20 mouse cellular contexts compared by ENCODE assay signal in genomic region chrX:77079776-77080175, GRCm38 (mm10).
DNase-seq lines count a peak whose midpoint lies in the region; ATAC-seq and TF ChIP-seq lines count a peak whose summit lies in the region.
"Had no signal": no experiment of that assay in that cellular context is flagged by ENCODE, and none has a peak within 500 bp of the region (broad histone marks: within the 10 kb centered on the region; RNA-seq: fewer than 3 reads in every experiment).

No protein-coding gene starts in this region.

- WGBS in midbrain, embryonic 11.5 days = 91% methylated on average over 4 of the region's 4 CpGs

- peak; percentile 97 for ATAC-seq in frontal cortex, adult (ENCODE audit: low TSS enrichment)
- ATAC-seq in midbrain, embryonic 11.5 days (ENCODE audit: low FRiP score) = no peak
- ATAC-seq: activated CD4-positive, CD25-positive, alpha-beta regulatory T cell, adult 4 months; Patski had no signal

- H3K4me2 ChIP-seq in midbrain, embryonic 11.5 days = no peak overlapping the region
- H3K4me2 ChIP-seq: embryonic facial prominence, embryonic 15.5 days; heart, embryonic 12.5 days; neural tube, embryonic 13.5 days had no signal

- TF ChIP-seq CTCF in brain, embryonic 14.5 days (IDR thresholded peaks at IDR 0.05; ENCODE audit: borderline replicate concordance, extremely low read depth, insufficient read depth, insufficient read length) = no peak
- no peak for TF ChIP-seq CTCF in layer of hippocampus, adult 2 months (conservative IDR thresholded peaks at IDR 0.05)

- H3K36me3 ChIP-seq in midbrain, embryonic 11.5 days (ENCODE audit: control insufficient read depth, insufficient read depth, low read length) = no peaks in the 10 kb centered on the region
- H3K36me3 ChIP-seq: embryonic facial prominence, embryonic 15.5 days; heart, embryonic 12.5 days; neural tube, embryonic 13.5 days had no signal

- H3K27me3 ChIP-seq in midbrain, embryonic 11.5 days (ENCODE audit: control insufficient read depth, insufficient read depth, low read length) = no peaks in the 10 kb centered on the region
- H3K27me3 ChIP-seq: embryonic facial prominence, embryonic 15.5 days; heart, embryonic 12.5 days; neural tube, embryonic 13.5 days had no signal

- no peak overlapping the region for H3K4me3 ChIP-seq in layer of hippocampus, adult 2 months
- H3K4me3 ChIP-seq in midbrain, embryonic 11.5 days (ENCODE audit: low read depth, low read length) = no peak overlapping the region
- H3K4me3 ChIP-seq: embryonic facial prominence, embryonic 15.5 days; heart, embryonic 12.5 days; neural tube, embryonic 13.5 days had no signal

- no peaks in the 10 kb centered on the region for H3K4me1 ChIP-seq in midbrain, embryonic 11.5 days (ENCODE audit: control insufficient read depth, insufficient read depth, low read length)
- H3K4me1 ChIP-seq: embryonic facial prominence, embryonic 15.5 days; heart, embryonic 12.5 days; neural tube, embryonic 13.5 days had no signal

- no peak overlapping the region for H3K27ac ChIP-seq in layer of hippocampus, adult 2 months
- H3K27ac ChIP-seq in midbrain, embryonic 11.5 days (ENCODE audit: low read depth, low read length) = no peak overlapping the region
- H3K27ac ChIP-seq: embryonic facial prominence, embryonic 15.5 days; neural tube, embryonic 13.5 days had no signal

- intact Hi-C loops in left cerebral cortex, postnatal 25 days (cut with DNase I) = no loop called here
- intact Hi-C loops in heart, postnatal 14 days (cut with DNase I) = no loop called here

- no peak overlapping the region for H3K9ac ChIP-seq in midbrain, embryonic 11.5 days (ENCODE audit: low read length)
- H3K9ac ChIP-seq: embryonic facial prominence, embryonic 15.5 days; heart, embryonic 12.5 days; neural tube, embryonic 13.5 days had no signal

- DNase-seq in frontal cortex, postnatal 25 days (ENCODE audit: low spot score in 2 of 2) = no peak
- DNase-seq in brain, embryonic 14.5 days (ENCODE audit: low read depth) = peak; percentile 31
- peak; percentile 8 to 42 for DNase-seq in layer of hippocampus, adult 2 months (ENCODE audit: low spot score in 2 of 2)
- peak; percentile 14 to 69 for DNase-seq in left cerebral cortex, postnatal 25 days (ENCODE audit: low spot score in 2 of 2)
- no peak for DNase-seq in midbrain, embryonic 11.5 days (ENCODE audit: low spot score, missing footprints)
- DNase-seq in heart, postnatal 14 days = no peak
- DNase-seq: adrenal gland, postnatal 14 days; cerebellum, adult 9-11 months; heart, postnatal 36 days; kidney, adult 18-20 months; kidney, postnatal 10 days; lung, adult 2 months; lung, postnatal 36 days; thymus, adult 2 months had no signal

- no peak for TF ChIP-seq POLR2A in brain, embryonic 14.5 days (IDR thresholded peaks at IDR 0.05; ENCODE audit: borderline replicate concordance, extremely low read depth, insufficient read depth, insufficient read length, poor library complexity, severe bottlenecking)

- H3K9me3 ChIP-seq in midbrain, embryonic 11.5 days (ENCODE audit: control insufficient read depth, low read length) = no peaks in the 10 kb centered on the region
- H3K9me3 ChIP-seq: embryonic facial prominence, embryonic 15.5 days; heart, embryonic 12.5 days; neural tube, embryonic 13.5 days had no signal

Comparison
In these comparisons a context has a peak if more than half of its experiments do, and no peak if none do; other contexts are left out.
1. DNase-seq: peak in brain, embryonic 14.5 days (single experiment), layer of hippocampus, adult 2 months (2 of 2) and left cerebral cortex, postnatal 25 days (2 of 2); none in frontal cortex, postnatal 25 days (0 of 2), midbrain, embryonic 11.5 days (single experiment) and heart, postnatal 14 days (0 of 2).